Mouse (Mus musculus) adipocyte (in vitro differentiated cells): Measurements from ENCODE around the gene Plekhf1.

ENCODE experiments used
- DNase-seq: peaks from one replicate; pipeline ENCODE4 v3.0.0-alpha.2; 2016; ENCODE audit warnings: low spot score

The Plekhf1 gene

GRCm38 (mm10) chr7:38218631-38219367 lies 9.0 kb downstream of the Plekhf1 start:
- DNase-seq = no peak

- peak; percentile 96 for DNase-seq
These were observed 10.2 kb downstream of the Plekhf1 start for GRCm38 (mm10) chr7:38217417-38218171.

GRCm38 (mm10) chr7:38215697-38216096 lies 12.1 kb downstream of the Plekhf1 start:
- DNase-seq = no peak

- DNase-seq = no peak
These were observed 12.5 kb downstream of the Plekhf1 start for GRCm38 (mm10) chr7:38215281-38215680.

GRCm38 (mm10) chr7:38214473-38215214 lies 13.2 kb downstream of the Plekhf1 start:
- no peak for DNase-seq

GRCm38 (mm10) chr7:38212651-38213062 lies 15.2 kb downstream of the Plekhf1 start:
- DNase-seq = no peak

- DNase-seq = no peak
These were observed 18.2 kb downstream of the Plekhf1 start for GRCm38 (mm10) chr7:38209478-38210152.

GRCm38 (mm10) chr7:38208969-38209368 lies 18.8 kb downstream of the Plekhf1 start:
- no peak for DNase-seq

- no peak for DNase-seq
These were observed 21.3 kb downstream of the Plekhf1 start for GRCm38 (mm10) chr7:38206564-38206963.

- DNase-seq = no peak
These were observed 22.0 kb downstream of the Plekhf1 start for GRCm38 (mm10) chr7:38205801-38206200.

- no peak for DNase-seq
These were observed 23.5 kb downstream of the Plekhf1 start for GRCm38 (mm10) chr7:38204314-38204713.

GRCm38 (mm10) chr7:38201290-38201658 lies 26.5 kb downstream of the Plekhf1 start:
- no peak for DNase-seq

GRCm38 (mm10) chr7:38200606-38201289 lies 27.1 kb downstream of the Plekhf1 start:
- peak; percentile 86 for DNase-seq

GRCm38 (mm10) chr7:38199907-38200605 lies 27.8 kb downstream of the Plekhf1 start:
- peak; percentile 74 for DNase-seq

GRCm38 (mm10) chr7:38191571-38191970 lies 36.2 kb downstream of the Plekhf1 start:
- DNase-seq = no peak

- peak; percentile 61 for DNase-seq
These were observed 36.7 kb downstream of the Plekhf1 start for GRCm38 (mm10) chr7:38191146-38191545.

GRCm38 (mm10) chr7:38190056-38190835 lies 37.6 kb downstream of the Plekhf1 start:
- DNase-seq = peak; percentile 55

- peak; percentile 61 for DNase-seq
These were observed 38.5 kb downstream of the Plekhf1 start for GRCm38 (mm10) chr7:38189136-38189982.
